Mouse (Mus musculus): Measurements from ENCODE around the gene Gipc3. TPM values are rescaled to one million over a fixed set of nuclear protein-coding genes. Genes with fewer than 3 reads are reported as not detected.

The Gipc3 gene
- polyA plus RNA-seq, 2 experiments from 2014 or later, result 0.15 to 0.28 TPM

GRCm38 (mm10) chr10:81346453-81347067, 3.5 kb upstream of the Gipc3 start:
- no peak for ATAC-seq

DNA sequence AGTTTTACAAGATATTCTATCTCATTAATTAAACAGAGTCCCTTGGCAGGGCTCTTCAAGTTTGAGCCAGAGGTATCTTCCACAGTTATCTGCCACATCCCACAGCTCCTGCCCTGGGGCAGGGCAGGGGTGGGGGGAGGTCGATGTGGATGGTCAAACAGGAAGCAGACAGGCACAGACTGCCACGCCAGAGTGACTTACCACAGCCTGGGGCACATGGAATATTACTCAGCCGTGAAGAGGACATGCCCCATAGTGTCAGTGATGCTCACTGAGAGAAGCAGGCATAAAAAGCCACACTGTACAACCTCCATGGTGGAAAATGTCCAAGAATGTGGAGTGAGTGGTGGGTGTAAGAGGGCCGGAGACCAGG, 2.1 kb upstream of the Gipc3 start:
- no peak for ATAC-seq

DNA sequence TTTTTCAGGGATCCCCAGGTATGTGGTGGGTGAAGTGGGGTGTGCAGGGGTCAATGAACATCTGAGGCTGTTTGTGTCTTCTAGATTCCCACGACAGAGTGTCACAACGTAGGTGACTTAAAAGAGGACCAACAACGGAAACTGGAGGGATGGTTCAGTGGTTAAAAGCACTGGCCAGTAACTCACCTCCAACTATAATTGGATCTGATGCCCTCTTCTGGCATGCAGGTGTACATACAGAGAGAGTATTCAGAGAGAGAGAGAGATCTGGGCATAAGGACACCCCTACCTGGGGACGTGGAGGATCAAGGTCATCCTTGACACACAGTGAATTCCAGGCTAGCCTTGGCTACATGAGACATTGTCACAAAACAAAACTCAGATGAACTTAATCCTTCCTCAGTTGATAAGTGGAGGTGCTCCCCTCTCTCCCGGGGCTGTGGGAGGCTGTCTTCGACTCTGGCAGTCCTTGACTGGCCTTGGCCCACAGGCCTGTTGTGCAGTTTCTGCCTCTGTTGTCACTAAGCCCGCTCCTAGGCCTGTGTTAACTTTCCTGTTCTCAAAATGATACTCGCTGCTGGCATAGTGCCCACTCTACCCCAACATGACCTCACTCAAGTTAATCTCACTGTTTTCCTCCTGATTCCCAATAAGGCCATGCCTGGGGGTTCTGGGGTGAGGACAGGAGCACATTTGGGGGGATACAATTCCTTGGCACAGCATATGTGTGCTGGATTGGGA, 1.5 kb upstream of the Gipc3 start:
- peak; percentile 62 for ATAC-seq

DNA sequence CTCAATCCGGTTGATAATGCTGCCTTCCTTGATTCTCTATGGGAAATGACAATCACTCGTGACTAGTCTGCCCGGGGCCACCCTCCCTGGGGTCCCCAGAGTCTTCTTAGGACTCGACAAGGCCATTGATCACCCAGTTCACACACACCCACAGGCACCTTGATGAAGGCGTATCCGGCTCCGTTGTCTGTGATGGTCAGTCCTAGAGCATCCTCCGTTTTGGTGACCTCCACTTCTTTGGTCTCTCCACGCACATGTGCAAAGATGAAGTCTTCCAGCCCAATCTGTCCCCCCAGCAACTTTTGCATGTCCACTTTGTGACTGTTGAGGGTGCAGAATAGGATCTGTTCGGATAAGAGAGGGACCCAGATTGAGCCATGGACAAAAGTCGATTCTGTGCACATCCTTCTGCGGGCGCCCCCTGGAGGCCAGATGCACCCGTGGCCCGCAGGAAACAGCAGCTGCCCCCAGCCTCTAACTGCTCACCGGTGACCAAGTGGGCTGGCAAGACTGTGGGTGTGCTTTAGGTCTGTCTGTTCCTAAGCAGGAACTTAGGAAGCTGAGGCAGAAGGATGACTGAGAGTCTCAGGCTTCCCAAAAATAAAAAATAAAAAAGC, 1.6 kb downstream of the Gipc3 start:
- peak; percentile 65 for ATAC-seq

DNA sequence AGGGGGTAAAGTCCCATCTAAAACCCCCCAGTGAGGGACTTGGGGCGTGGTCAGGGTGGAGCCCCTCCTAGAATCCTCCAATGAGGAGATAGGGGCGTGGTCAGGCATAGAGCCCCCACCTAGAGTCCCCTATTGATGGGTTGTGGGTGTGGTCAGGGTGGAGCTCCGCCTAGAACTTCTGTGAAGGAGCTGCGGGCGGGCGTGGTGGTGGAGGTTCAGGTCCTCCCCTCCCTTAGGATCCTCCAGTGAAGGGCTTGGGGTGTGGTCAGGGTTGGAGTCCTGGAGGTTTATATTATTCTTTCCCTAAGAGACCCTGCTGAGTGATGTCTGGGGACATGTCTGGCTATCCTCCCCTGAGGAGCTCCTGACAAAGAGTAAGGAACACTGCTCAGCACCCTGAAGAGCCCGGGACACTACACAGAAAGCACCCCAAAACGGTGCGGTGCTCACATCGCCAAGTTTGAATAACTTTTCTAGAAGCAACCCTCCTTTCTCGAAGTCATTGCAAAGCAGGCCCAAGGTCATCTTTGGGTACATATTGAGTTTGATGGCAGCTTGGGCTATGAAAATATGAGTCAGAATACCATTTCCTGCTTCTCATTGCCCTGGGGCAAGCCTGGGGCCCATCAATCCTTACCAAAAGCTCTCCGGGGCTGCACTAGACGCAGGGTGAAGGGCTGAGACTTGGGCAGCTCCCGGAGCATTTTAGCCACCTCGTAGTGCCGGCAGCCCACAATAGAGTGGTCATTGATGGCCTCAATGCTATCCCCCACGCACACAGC, 2.3 kb downstream of the Gipc3 start:
- ATAC-seq, result no peak

GRCm38 (mm10) chr10:81336558-81336957, 6.5 kb downstream of the Gipc3 start:
- no peak for ATAC-seq

DNA sequence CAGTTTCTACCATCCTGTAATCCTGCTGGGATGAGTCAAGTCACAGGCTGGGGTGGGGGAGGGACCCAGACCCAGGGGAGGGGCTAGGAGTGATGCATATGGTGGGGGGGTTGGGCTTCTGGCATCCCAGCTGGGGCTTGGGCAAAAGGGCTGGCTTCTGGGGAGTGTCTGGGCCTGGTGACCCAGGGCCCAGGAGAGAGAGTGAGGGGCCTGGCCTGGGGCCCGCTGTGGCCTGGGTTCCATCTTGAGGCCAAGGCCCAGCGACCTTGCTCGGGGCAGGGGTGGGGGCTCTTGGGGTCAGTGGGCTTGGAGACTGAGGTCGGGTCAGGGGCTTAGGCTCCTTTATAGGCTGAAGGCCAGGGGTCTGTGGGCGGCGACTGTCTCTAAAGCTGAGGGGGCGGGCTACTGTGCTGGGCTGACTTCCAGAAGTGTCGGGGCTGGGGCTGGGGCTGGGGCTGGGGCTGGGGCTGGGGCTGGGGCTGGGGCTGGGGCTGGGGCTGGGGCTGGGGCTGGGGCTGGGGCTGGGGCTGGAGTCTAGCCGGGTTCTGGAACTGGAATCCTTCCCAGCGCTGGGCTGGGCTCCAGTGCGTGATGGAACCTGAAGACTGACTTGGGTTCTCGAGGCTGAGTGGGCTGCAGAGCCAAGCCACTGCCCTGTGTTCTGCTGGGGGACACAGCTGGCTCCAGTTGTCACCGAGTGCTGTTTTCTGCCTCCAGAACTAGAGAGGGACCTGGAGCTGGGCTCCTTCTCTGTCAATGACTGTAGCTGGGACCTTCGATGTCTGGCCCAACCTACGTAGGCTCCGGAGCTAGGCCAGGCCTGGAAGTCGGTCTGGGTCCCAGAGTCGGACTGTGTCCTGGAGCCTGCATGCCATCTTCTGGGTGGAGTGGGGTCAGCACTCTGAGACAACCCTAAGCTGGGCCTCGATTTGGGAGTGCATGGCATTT, 7.4 kb downstream of the Gipc3 start:
- no peak for ATAC-seq

- ATAC-seq, result no peak
These were observed 8.7 kb downstream of the Gipc3 start for GRCm38 (mm10) chr10:81334324-81334723.

- no peak for ATAC-seq
These were observed 10.8 kb downstream of the Gipc3 start for GRCm38 (mm10) chr10:81332277-81332676.

DNA sequence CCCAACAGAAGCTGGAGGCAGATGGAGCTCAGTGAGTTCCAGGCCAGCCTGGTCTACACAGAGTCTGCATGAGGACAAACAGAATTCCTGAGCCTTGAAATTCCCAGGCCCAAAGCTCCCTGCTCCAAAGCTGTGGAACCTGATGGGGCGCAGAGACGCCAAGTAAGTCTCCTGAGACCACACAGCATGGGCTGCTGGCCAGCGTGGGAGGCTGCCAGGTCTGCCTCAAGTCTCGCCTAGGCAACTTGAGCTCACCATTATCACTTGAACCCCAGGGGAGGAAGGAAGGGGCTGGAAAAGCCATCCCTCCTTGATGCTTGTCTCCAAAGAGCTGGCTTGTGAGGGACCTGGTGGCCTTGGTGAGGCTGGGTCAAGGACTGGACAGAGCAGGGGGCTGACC, 13.1 kb downstream of the Gipc3 start:
- no peak for ATAC-seq

DNA sequence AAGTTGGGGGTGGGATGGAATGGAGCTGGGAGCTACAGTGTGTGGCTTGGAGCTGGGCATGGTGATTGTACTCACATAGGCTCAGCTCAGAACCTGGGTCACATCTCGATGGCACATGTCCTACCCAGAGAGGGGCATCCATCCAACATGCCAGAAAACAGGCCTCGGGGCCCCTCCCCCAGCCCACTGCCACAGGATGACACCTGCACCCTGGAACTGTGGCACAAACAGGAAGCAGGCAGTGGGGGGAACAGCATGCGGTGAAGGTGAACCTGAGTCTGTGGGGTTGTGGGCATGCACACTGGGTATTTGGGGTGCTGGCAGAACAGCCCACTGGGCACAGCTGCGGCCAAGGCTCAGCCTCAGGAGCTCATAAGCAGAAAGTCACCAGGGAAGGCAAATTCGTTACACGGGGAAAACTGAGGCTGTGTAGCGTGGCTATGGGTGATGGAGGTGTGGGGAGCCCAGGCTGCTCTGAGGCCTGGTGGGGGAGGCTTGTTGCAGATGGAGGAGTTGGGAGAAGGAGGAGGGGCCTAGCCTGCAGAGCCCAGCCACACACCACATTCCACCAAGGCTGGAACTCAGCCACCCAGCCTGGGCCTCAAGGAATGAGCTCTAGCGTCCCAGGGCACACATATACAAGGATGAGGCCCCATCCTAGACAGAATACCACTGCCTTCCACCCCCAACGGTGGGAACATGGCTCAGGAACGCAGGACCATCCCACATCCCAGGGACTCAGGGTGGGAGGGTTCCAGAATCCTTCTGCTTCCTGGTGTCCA, 13.7 kb downstream of the Gipc3 start:
- ATAC-seq, result peak; percentile 84

GRCm38 (mm10) chr10:81328386-81328785, 14.7 kb downstream of the Gipc3 start, which contains the start of gene Tbxa2r:
TSS of gene Tbxa2r (plus strand) at chr10:81328731.
- peak; percentile 67 for ATAC-seq

DNA sequence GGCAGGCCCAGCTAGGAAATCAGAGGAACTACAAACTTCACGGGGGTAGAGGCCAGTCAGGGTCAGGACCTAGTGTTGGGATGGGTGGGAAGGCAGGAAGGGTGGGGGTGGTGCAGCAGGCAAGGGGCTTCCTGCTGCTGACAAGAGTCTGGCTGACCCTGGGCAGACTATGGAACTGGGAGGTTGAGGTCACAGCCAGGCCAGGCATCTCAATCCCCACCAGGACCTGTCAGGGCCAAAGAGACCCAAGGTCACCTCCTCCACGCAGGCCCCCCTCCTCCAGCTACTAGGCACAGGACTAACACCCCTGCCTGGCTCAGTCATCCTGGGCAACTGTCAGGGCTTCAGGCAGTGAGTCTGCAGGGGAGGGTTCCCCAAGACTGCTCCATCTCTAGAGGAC, 15.1 kb downstream of the Gipc3 start:
- no peak for ATAC-seq

GRCm38 (mm10) chr10:81326858-81327257, 16.2 kb downstream of the Gipc3 start:
- ATAC-seq, result no peak

DNA sequence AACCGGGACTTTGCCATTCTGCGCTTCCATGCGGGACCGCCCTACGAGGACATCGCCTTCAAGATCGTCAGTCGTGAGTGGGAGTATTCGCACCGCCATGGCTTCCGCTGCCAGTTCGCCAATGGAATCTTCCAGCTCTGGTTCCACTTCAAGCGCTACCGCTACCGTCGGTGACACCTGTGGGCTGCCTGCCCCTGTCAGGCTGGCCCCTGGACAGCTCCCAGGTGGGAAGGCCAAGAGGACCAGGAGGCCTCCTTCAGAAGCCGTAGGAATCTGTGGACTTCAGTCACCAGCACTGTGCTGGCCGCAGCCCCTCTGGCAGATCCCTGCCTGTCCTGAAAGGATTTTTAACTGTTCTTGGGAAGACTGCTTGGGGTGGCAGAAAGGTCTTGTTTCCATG, 17.3 kb downstream of the Gipc3 start:
- ATAC-seq, result no peak

- ATAC-seq, result no peak
These were observed 17.9 kb downstream of the Gipc3 start for GRCm38 (mm10) chr10:81325176-81325575.

- ATAC-seq, result no peak
These were observed 19.1 kb downstream of the Gipc3 start for GRCm38 (mm10) chr10:81323791-81324530.

GRCm38 (mm10) chr10:81323141-81323775, 19.8 kb downstream of the Gipc3 start:
- ATAC-seq, result no peak

- ATAC-seq, result no peak
These were observed 20.6 kb downstream of the Gipc3 start for GRCm38 (mm10) chr10:81322444-81322843.

GRCm38 (mm10) chr10:81321436-81321835, 21.6 kb downstream of the Gipc3 start:
- ATAC-seq, result no peak
